Mouse (Mus musculus) intestine, postnatal 0 days (tissue): ENCODE measurements around the gene Marco. TPM values are rescaled to one million over a fixed set of nuclear protein-coding genes. Genes with fewer than 3 reads are reported as not detected.

Experiments used
- ATAC-seq: fragments of 200-750 bp; cut with Nextera tagmentation; 2 replicates; pipeline ENCODE4 v1.8.0; 2017; ENCODE audit warnings: mild to moderate bottlenecking, moderate TSS enrichment, moderate library complexity
- H3K27ac ChIP-seq: fragments of 300-500 bp; sonication (generic); 2 replicates; pipeline ENCODE4 v1.5.1; 2014; ENCODE audit warnings: mild to moderate bottlenecking, low read depth, low read length, moderate library complexity
- H3K27me3 ChIP-seq: fragments of 300-500 bp; sonication (generic); replicated peaks from 2 replicates; pipeline ENCODE4 v1.6.1; 2014; ENCODE audit warnings: low read length, mixed read lengths; ENCODE audit not compliant: control insufficient read depth, insufficient read depth
- H3K36me3 ChIP-seq: fragments of 300-500 bp; sonication (generic); 2 replicates; pipeline ENCODE4 v1.6.1; 2014; ENCODE audit warnings: mild to moderate bottlenecking, moderate library complexity; ENCODE audit not compliant: control insufficient read depth, insufficient read depth
- H3K4me1 ChIP-seq: fragments of 300-500 bp; sonication (generic); replicated peaks from 2 replicates; pipeline ENCODE4 v1.6.1; 2014; ENCODE audit warnings: antibody characterized with exemption, low read length, mixed read lengths; ENCODE audit not compliant: control insufficient read depth, insufficient read depth
- H3K4me2 ChIP-seq: fragments of 300-500 bp; sonication (generic); replicated peaks from 2 replicates; pipeline ENCODE4 v1.6.1; 2014; ENCODE audit warnings: low read depth, mild to moderate bottlenecking, moderate library complexity
- H3K4me3 ChIP-seq: fragments of 300-500 bp; sonication (generic); 2 replicates; pipeline ENCODE4 v1.5.1; 2014; ENCODE audit warnings: low read depth, low read length
- H3K9ac ChIP-seq: fragments of 300-500 bp; sonication (generic); 2 replicates; pipeline ENCODE4 v1.6.1; 2014; ENCODE audit warnings: mild to moderate bottlenecking, low read depth, low read length
- H3K9me3 ChIP-seq: fragments of 300-500 bp; sonication (generic); 2 replicates; pipeline ENCODE4 v1.6.1; 2016; ENCODE audit warnings: mixed run types; ENCODE audit not compliant: control insufficient read depth
- CTCF ChIP-seq: sonication (generic); IDR thresholded peaks from 2 replicates; pipeline ENCODE4 v1.5.1; 2016; ENCODE audit warnings: low read depth, mild to moderate bottlenecking, control low read depth, antibody characterized with exemption, moderate library complexity
- WGBS: fragments of 180-500 bp; shearing (Covaris S2); extraction: QIAGEN DNeasy Blood & Tissue Kit; methylation state at CpG from one replicate; pipeline ENCODE4 v1.1.7; 2014; 5-methylcytosine and 5-hydroxymethylcytosine counted together
- polyA plus RNA-seq: library from polyadenylated mRNA; unstranded; fragments of >200 nt; fragmentation: Nextera tagmentation; extraction: Ambion mirVana; gene quantifications from 2 replicates; pipeline ENCODE4 v1.2.1, GENCODE M21; 2015

Marco gene
- polyA plus RNA-seq = 0.08 and 0.26 TPM in 2 replicates

- no peak for ATAC-seq
- no peak for TF ChIP-seq CTCF
- WGBS = 45% methylated on average over 1 of the region's 1 CpGs
- Histone ChIP-seq H3K36me3 (no peaks in the 10 kb centered on the region), H3K27me3 (no peaks in the 10 kb centered on the region), H3K4me3 (no peak within 1 kb of the TSS), H3K4me1 (no peaks in the 10 kb centered on the region), H3K4me2 (no peak within 1 kb of the TSS), H3K9me3 (no peaks in the 10 kb centered on the region), H3K27ac (no peak within 1 kb of the TSS), H3K9ac (no peak within 1 kb of the TSS)
These were observed at the start of gene Marco for GRCm38 (mm10) chr1:120504924-120505323. Gene Marco (minus strand): TSS chr1:120505024.

GRCm38 (mm10) chr1:120539506-120540029 lies 34.7 kb upstream of the Marco start:
- H3K27me3 ChIP-seq = no peaks in the 10 kb centered on the region
- H3K27ac ChIP-seq = no peak overlapping the region
- 72% methylated on average over 7 of the region's 7 CpGs for WGBS
- no peak overlapping the region for H3K4me2 ChIP-seq
- no peaks in the 10 kb centered on the region for H3K4me1 ChIP-seq
- H3K9me3 ChIP-seq = no peaks in the 10 kb centered on the region
- H3K9ac ChIP-seq = no peak overlapping the region
- no peaks in the 10 kb centered on the region for H3K36me3 ChIP-seq
- H3K4me3 ChIP-seq = no peak overlapping the region
- no peak for ATAC-seq
- TF ChIP-seq CTCF = no peak

GRCm38 (mm10) chr1:120536998-120537397 lies 32.2 kb upstream of the Marco start:
- Histone ChIP-seq H3K4me2 (no peak overlapping the region), H3K27ac (no peak overlapping the region), H3K36me3 (no peaks in the 10 kb centered on the region), H3K27me3 (no peaks in the 10 kb centered on the region), H3K4me3 (no peak overlapping the region), H3K9me3 (no peaks in the 10 kb centered on the region), H3K4me1 (no peaks in the 10 kb centered on the region), H3K9ac (no peak overlapping the region)
- ATAC-seq = no peak
- no peak for TF ChIP-seq CTCF
- WGBS = 93% methylated on average over 1 of the region's 1 CpGs

- Histone ChIP-seq H3K4me1 (no peaks in the 10 kb centered on the region), H3K27ac (no peak overlapping the region), H3K36me3 (no peaks in the 10 kb centered on the region), H3K4me2 (no peak overlapping the region), H3K9ac (no peak overlapping the region), H3K4me3 (no peak overlapping the region), H3K9me3 (no peaks in the 10 kb centered on the region), H3K27me3 (no peaks in the 10 kb centered on the region)
- no peak for TF ChIP-seq CTCF
- 76% methylated on average over 1 of the region's 1 CpGs for WGBS
- no peak for ATAC-seq
These were observed 31.1 kb upstream of the Marco start for GRCm38 (mm10) chr1:120535919-120536318.

- ATAC-seq = no peak
- WGBS = 80% methylated on average over 6 of the region's 6 CpGs
- Histone ChIP-seq H3K4me1 (no peaks in the 10 kb centered on the region), H3K9ac (no peak overlapping the region), H3K27ac (no peak overlapping the region), H3K4me2 (no peak overlapping the region), H3K4me3 (no peak overlapping the region), H3K36me3 (no peaks in the 10 kb centered on the region), H3K9me3 (no peaks in the 10 kb centered on the region), H3K27me3 (no peaks in the 10 kb centered on the region)
- TF ChIP-seq CTCF = no peak
These were observed 27.6 kb upstream of the Marco start for GRCm38 (mm10) chr1:120532321-120532916.

GRCm38 (mm10) chr1:120531770-120532169 lies 26.9 kb upstream of the Marco start:
- Histone ChIP-seq H3K27ac (no peak overlapping the region), H3K36me3 (no peaks in the 10 kb centered on the region), H3K4me3 (no peak overlapping the region), H3K9ac (no peak overlapping the region), H3K4me1 (no peaks in the 10 kb centered on the region), H3K4me2 (no peak overlapping the region), H3K27me3 (no peaks in the 10 kb centered on the region), H3K9me3 (no peaks in the 10 kb centered on the region)
- no peak for TF ChIP-seq CTCF
- WGBS = 64% methylated on average over 3 of the region's 3 CpGs
- no peak for ATAC-seq

- no peak overlapping the region for H3K27ac ChIP-seq
- no peaks in the 10 kb centered on the region for H3K9me3 ChIP-seq
- 75% methylated on average over 2 of the region's 2 CpGs for whole genome bisulfite sequencing
- ATAC-seq = no peak
- H3K4me3 ChIP-seq = no peak overlapping the region
- no peak overlapping the region for H3K4me2 ChIP-seq
- no peak for TF ChIP-seq CTCF
- no peaks in the 10 kb centered on the region for H3K36me3 ChIP-seq
- no peak overlapping the region for H3K9ac ChIP-seq
- no peaks in the 10 kb centered on the region for H3K27me3 ChIP-seq
- H3K4me1 ChIP-seq = no peaks in the 10 kb centered on the region
These were observed 25.1 kb upstream of the Marco start for GRCm38 (mm10) chr1:120529881-120530280.
